Mouse (Mus musculus) small intestine, adult 2 months (tissue): ENCODE results near the gene Tdrd1. TPM values are rescaled to one million over a fixed set of nuclear protein-coding genes. Genes with fewer than 3 reads are reported as not detected.

ENCODE experiments used
- H3K27ac ChIP-seq: fragments of 200-500 bp; 2 replicates; pipeline ENCODE4 v1.5.1; 2012; ENCODE audit warnings: low read depth, low read length, control low read depth, inconsistent platforms; ENCODE audit not compliant: insufficient read depth
- H3K27me3 ChIP-seq: fragments of 200-500 bp; 2 replicates; pipeline ENCODE4 v1.6.1; 2012; ENCODE audit warnings: mild to moderate bottlenecking, moderate library complexity, low read length, inconsistent platforms; ENCODE audit not compliant: control insufficient read depth, insufficient read depth
- H3K36me3 ChIP-seq: fragments of 200-500 bp; 2 replicates; pipeline ENCODE4 v1.6.1; 2012; ENCODE audit warnings: mild to moderate bottlenecking, low read length, control low read depth, inconsistent platforms; ENCODE audit not compliant: control insufficient read depth, insufficient read depth
- H3K4me1 ChIP-seq: fragments of 200-500 bp; 2 replicates; pipeline ENCODE4 v1.6.1; 2012; ENCODE audit warnings: low read length, inconsistent platforms, mixed read lengths; ENCODE audit not compliant: control insufficient read depth, insufficient read depth, insufficient read length
- H3K4me3 ChIP-seq: fragments of 200-500 bp; 2 replicates; pipeline ENCODE4 v1.5.1; 2012; ENCODE audit warnings: low read depth, mild to moderate bottlenecking, control low read depth, inconsistent platforms, low read length, moderate library complexity
- CTCF ChIP-seq: fragments of 200-500 bp; IDR thresholded peaks from 2 replicates; pipeline ENCODE4 v1.5.1; 2012; ENCODE audit warnings: low read depth, mild to moderate bottlenecking, control low read depth, inconsistent platforms, low read length, moderate library complexity, mixed read lengths; ENCODE audit not compliant: insufficient replicate concordance, insufficient read length; ENCODE audit errors: extremely low read depth
- POLR2A ChIP-seq: fragments of 200-500 bp; IDR thresholded peaks from 2 replicates; pipeline ENCODE4 v1.6.1; 2012; ENCODE audit warnings: low read depth, mild to moderate bottlenecking, control low read depth, inconsistent platforms, low read length, moderate library complexity
- WGBS: fragments of 180-500 bp; shearing (Covaris S2); methylation state at CpG from one replicate; pipeline ENCODE4 v1.1.7; 2018; 5-methylcytosine and 5-hydroxymethylcytosine counted together
- polyA plus RNA-seq: library from polyadenylated mRNA; depleted of rRNA; stranded (reverse); fragments of >200 nt; gene quantifications from 2 replicates; pipeline ENCODE4 v1.2.3, GENCODE M21; 2012

Tdrd1 gene
- polyA plus RNA-seq, 1 experiment, result 0.10 TPM

GRCm38 (mm10) chr19:56800930-56801655 is 24.9 kb upstream of the Tdrd1 start:
- WGBS, result 61% methylated on average over 7 of the region's 7 CpGs
- Histone ChIP-seq H3K36me3 (peaks cover 69% of the 10 kb centered on the region), H3K27ac (no peak overlapping the region), H3K27me3 (no peaks in the 10 kb centered on the region), H3K4me3 (no peak overlapping the region), H3K4me1 (no peaks in the 10 kb centered on the region)
- TF ChIP-seq POLR2A (no peak), CTCF (no peak)

DNA sequence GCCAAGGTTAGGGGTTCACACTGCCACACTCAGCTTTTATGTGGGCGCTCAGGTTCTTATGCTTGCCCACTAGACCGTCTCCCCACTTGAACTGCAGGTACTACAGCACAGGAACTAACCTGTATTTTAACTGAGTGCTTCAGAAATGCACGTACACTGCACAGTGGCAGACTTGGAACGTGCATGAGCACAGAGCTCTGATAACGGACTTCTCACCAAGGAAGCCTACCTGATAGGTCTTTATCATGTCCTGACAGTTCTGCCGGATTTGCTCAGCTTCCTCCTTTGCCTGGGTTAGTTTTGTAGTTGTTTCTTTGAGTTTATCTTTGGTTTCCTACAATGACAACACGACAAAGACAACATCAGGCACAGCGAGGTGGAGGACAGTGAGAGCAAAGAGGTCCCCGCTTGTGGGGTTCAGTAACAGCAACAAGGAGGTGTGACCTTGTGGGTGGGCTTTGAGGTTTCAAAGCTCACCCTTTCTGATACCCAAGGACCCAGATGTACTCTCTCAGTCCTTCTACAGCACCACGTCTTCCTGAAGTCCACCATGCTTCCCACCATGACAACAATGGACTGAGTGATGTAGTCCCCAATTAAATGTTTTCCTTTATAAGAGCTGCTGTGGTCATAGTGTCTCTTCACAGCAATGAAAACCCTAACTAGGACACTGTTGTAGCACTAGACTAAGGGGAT is 24.2 kb upstream of the Tdrd1 start:
- TF ChIP-seq CTCF (no peak), POLR2A (no peak)
- Histone ChIP-seq H3K27ac (no peak overlapping the region), H3K36me3 (peaks cover 67% of the 10 kb centered on the region), H3K4me3 (no peak overlapping the region), H3K4me1 (no peaks in the 10 kb centered on the region), H3K27me3 (no peaks in the 10 kb centered on the region)
- WGBS, result 89% methylated on average over 10 of the region's 10 CpGs

DNA sequence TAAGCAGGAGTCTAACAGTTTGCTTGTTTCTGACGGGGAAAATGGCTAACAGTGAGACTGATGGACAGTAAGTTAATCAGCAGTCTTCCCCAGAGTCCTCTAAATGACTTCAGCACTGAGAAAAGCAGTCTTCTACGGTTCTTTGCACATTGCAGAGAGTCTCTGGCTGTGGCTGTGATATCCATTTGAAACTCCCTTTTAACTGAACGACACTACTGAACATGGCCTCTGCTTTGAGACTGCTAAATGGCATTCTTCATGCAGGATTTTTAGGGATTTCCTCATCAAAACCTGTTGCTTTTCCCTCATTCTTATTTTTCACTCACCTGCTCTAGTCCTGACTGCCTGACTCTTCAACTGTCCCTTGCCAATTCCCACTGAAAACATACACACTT is 23.7 kb upstream of the Tdrd1 start:
- Histone ChIP-seq H3K27me3 (no peaks in the 10 kb centered on the region), H3K4me3 (no peak overlapping the region), H3K27ac (no peak overlapping the region), H3K36me3 (peaks cover 70% of the 10 kb centered on the region), H3K4me1 (no peaks in the 10 kb centered on the region)
- WGBS, result 94% methylated on average over 3 of the region's 3 CpGs
- TF ChIP-seq POLR2A (no peak), CTCF (no peak)

DNA sequence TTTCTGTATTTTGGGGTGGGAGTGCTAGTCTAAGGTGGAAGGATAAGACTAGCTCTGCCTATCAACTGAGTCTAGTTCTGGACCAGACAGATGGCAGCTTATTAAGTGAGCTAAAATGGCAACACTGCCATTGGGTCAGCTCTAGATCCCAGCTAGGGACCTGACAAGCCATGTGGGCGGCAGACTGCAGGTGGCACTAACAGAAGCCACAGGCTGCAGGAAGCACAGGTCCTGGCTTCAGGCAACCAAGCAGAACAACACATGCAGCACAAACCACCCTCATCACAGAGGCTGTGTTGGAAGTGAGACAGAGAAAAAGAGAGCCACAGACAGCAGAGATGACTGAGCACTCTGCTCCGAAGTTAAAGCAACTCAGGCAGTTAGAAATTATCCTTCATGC is 20.6 kb upstream of the Tdrd1 start:
- TF ChIP-seq CTCF (no peak), POLR2A (no peak)
- WGBS, result 87% methylated on average over 2 of the region's 2 CpGs
- peaks cover 64% of the 10 kb centered on the region for H3K36me3 ChIP-seq
- H3K4me1 ChIP-seq, result peaks cover 3% of the 10 kb centered on the region
- no peak overlapping the region for H3K27ac ChIP-seq
- no peak overlapping the region for H3K4me3 ChIP-seq
- H3K27me3 ChIP-seq, result no peaks in the 10 kb centered on the region

GRCm38 (mm10) chr19:56807122-56807521 is 18.9 kb upstream of the Tdrd1 start:
- WGBS, result 37% methylated on average over 5 of the region's 5 CpGs
- Histone ChIP-seq H3K36me3 (peaks cover 51% of the 10 kb centered on the region), H3K27me3 (no peaks in the 10 kb centered on the region), H3K4me3 (no peak overlapping the region), H3K4me1 (peaks cover 12% of the 10 kb centered on the region), H3K27ac (no peak overlapping the region)
- TF ChIP-seq POLR2A (no peak), CTCF (no peak)

DNA sequence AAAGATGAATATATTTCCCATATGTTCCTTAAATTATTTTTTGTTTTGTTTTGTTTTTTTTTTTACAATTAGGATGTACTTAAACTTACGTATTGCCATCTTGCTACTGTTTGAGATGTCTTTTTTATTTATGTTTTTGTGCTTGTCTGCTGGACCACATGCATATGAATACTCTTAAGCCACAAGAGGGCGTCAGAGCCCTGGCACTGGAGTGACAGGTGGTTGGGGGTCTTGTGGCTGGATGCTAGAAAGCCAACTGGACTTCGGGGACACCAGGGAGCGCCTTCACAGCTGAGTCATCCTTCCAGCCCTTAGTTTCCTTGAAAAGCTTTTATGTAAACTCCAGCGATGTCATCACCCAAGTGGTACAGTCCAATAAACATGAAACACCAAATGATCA is 17.2 kb upstream of the Tdrd1 start:
- Histone ChIP-seq H3K36me3 (peaks cover 46% of the 10 kb centered on the region), H3K27ac (no peak overlapping the region), H3K4me3 (no peak overlapping the region), H3K4me1 (peaks cover 16% of the 10 kb centered on the region), H3K27me3 (no peaks in the 10 kb centered on the region)
- 77% methylated on average over 5 of the region's 5 CpGs for WGBS
- TF ChIP-seq POLR2A (no peak), CTCF (peak; percentile 55; the same call in 1 of the 2 replicates)

GRCm38 (mm10) chr19:56810641-56811146 is 15.3 kb upstream of the Tdrd1 start:
- TF ChIP-seq CTCF (no peak), POLR2A (no peak)
- Histone ChIP-seq H3K36me3 (peaks cover 39% of the 10 kb centered on the region), H3K4me1 (peaks cover 18% of the 10 kb centered on the region), H3K27ac (peak overlapping the region; percentile 84), H3K27me3 (no peaks in the 10 kb centered on the region), H3K4me3 (no peak overlapping the region)
